Mouse (Mus musculus) neural tube, embryonic 11.5 days (tissue): ENCODE results near the gene Nos1ap. TPM values are rescaled to one million over a fixed set of nuclear protein-coding genes. Genes with fewer than 3 reads are reported as not detected.

ENCODE experiments used
- ATAC-seq: fragments of 200-750 bp; cut with Nextera tagmentation; 2 replicates; pipeline ENCODE4 v1.8.0; 2017; ENCODE audit warnings: moderate number of reproducible peaks, mild to moderate bottlenecking, moderate TSS enrichment, moderate library complexity; ENCODE audit not compliant: insufficient read depth, low FRiP score, low TSS enrichment
- DNase-seq: peaks from one replicate; pipeline ENCODE4 v3.0.0-alpha.2; 2015; ENCODE audit warnings: low spot score
- H3K27ac ChIP-seq: fragments of 300-500 bp; sonication (generic); 2 replicates; pipeline ENCODE4 v1.5.1; 2014; ENCODE audit warnings: low read depth, mild to moderate bottlenecking, low read length
- H3K27me3 ChIP-seq: fragments of 300-500 bp; sonication (generic); 2 replicates; pipeline ENCODE4 v1.6.1; 2014; ENCODE audit warnings: mild to moderate bottlenecking, low read length, mixed read lengths; ENCODE audit not compliant: control insufficient read depth, insufficient read depth
- H3K36me3 ChIP-seq: fragments of 300-500 bp; sonication (generic); 2 replicates; pipeline ENCODE4 v1.6.1; 2014; ENCODE audit warnings: mild to moderate bottlenecking, low read length, moderate library complexity, mixed read lengths; ENCODE audit not compliant: control insufficient read depth, insufficient read depth
- H3K4me1 ChIP-seq: fragments of 300-500 bp; sonication (generic); 2 replicates; pipeline ENCODE4 v1.6.1; 2014; ENCODE audit warnings: low read length, mixed read lengths; ENCODE audit not compliant: control insufficient read depth, insufficient read depth
- H3K4me2 ChIP-seq: fragments of 300-500 bp; sonication (generic); 2 replicates; pipeline ENCODE4 v1.6.1; 2014; ENCODE audit warnings: low read depth, mild to moderate bottlenecking, moderate library complexity
- H3K4me3 ChIP-seq: fragments of 300-500 bp; sonication (generic); 2 replicates; pipeline ENCODE4 v1.5.1; 2014; ENCODE audit warnings: low read depth, low read length
- H3K9ac ChIP-seq: fragments of 300-500 bp; sonication (generic); 2 replicates; pipeline ENCODE4 v1.6.1; 2014; ENCODE audit warnings: mild to moderate bottlenecking, low read length
- H3K9me3 ChIP-seq: fragments of 300-500 bp; sonication (generic); 2 replicates; pipeline ENCODE4 v1.6.1; 2016; ENCODE audit warnings: low read length; ENCODE audit not compliant: control insufficient read depth
- WGBS: fragments of 180-500 bp; shearing (Covaris S2); extraction: QIAGEN DNeasy Blood & Tissue Kit; methylation state at CpG from one replicate; pipeline ENCODE4 v1.1.7; 2014; 5-methylcytosine and 5-hydroxymethylcytosine counted together
- polyA plus RNA-seq: library from polyadenylated mRNA; unstranded; fragments of >200 nt; fragmentation: Nextera tagmentation; extraction: Ambion mirVana; gene quantifications from 2 replicates; pipeline ENCODE4 v1.2.1, GENCODE M21; 2014

The Nos1ap gene
- polyA plus RNA-seq, 1 experiment from 2014 or later: 8.9 TPM

DNA sequence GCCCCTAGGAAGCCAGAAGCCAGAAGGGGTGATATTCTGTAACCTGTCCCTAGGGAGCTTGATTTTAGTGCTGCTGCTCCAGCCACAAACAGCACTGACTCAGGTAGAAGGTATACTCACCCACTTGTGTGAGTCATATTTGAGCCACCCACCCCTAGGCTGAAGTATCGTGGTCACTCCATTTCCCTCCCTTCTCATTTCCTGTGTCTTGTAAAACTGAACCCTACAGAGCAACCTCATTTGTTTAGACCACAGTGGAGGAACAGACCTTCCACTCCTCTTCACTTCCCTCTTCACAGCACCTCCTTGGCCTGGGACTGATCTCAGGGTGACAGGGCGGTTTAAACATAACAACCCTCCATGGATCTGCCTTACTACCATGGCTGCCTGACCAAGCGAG lies 312.6 kb downstream of the Nos1ap start, which contains the start of gene Sh2d1b1:
TSS of gene Sh2d1b1 (plus strand) at position 305 of the 400 bp plus-strand sequence.
- 87% methylated on average over 2 of the region's 3 CpGs for WGBS
- H3K9me3 ChIP-seq: no peaks in the 10 kb centered on the region
- H3K9ac ChIP-seq: no peak within 1 kb of the TSS
- no peak within 1 kb of the TSS for H3K27ac ChIP-seq
- ATAC-seq (no peak), DNase-seq (no peak)
- no peaks in the 10 kb centered on the region for H3K27me3 ChIP-seq
- no peaks in the 10 kb centered on the region for H3K4me1 ChIP-seq
- H3K4me2 ChIP-seq: no peak within 1 kb of the TSS
- H3K36me3 ChIP-seq: no peaks in the 10 kb centered on the region
- H3K4me3 ChIP-seq: no peak within 1 kb of the TSS

DNA sequence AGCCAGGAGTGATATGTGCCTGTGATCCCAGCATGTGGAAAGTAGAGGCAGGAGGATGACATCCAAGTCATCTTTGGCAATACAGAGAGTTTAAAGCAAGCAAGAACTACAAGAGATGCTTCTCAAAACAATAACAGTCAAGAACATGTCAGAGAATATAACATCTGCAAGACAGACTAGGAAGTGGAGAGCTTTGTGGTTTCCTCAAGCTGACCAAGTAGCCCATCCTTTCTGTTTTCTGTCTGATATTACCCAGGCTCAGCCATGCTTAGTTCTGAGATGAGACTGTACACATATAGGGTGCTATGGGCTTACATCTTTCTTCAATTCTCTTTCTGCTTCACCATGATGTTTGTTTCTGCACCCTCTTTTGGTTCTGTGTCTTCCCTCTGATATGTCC lies 316.4 kb downstream of the Nos1ap start:
- DNase-seq (no peak), ATAC-seq (no peak)
- H3K4me3 ChIP-seq: no peak overlapping the region
- no peaks in the 10 kb centered on the region for H3K27me3 ChIP-seq
- no peak overlapping the region for H3K27ac ChIP-seq
- no peak overlapping the region for H3K4me2 ChIP-seq
- H3K9me3 ChIP-seq: no peaks in the 10 kb centered on the region
- H3K4me1 ChIP-seq: no peaks in the 10 kb centered on the region
- H3K36me3 ChIP-seq: no peaks in the 10 kb centered on the region
- H3K9ac ChIP-seq: no peak overlapping the region

DNA sequence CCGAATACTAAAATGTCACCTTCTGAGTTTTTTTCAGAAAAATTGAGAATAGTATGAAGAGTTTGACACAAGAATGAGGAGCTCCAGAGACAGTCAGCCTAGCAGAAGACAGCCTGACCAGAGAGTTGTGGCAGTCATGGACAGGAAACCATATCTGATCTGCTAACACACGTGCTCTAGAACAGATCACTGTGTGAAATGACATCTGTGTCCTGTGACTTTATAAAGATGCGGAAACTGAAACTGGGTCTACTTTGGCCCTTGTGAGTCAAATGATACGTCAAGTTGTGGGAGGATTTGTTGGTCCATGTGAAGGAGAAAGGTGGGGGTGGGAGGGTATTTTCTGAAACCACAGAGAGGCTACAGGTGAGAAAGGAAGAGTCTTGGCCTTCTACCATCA lies 319.0 kb downstream of the Nos1ap start:
- no peak for DNase-seq
- Histone ChIP-seq H3K27ac (no peak overlapping the region), H3K9me3 (no peaks in the 10 kb centered on the region), H3K4me2 (no peak overlapping the region), H3K4me1 (no peaks in the 10 kb centered on the region), H3K27me3 (no peaks in the 10 kb centered on the region), H3K4me3 (no peak overlapping the region), H3K36me3 (no peaks in the 10 kb centered on the region), H3K9ac (no peak overlapping the region)
- 91% methylated on average over 4 of the region's 4 CpGs for WGBS
- no peak for ATAC-seq

DNA sequence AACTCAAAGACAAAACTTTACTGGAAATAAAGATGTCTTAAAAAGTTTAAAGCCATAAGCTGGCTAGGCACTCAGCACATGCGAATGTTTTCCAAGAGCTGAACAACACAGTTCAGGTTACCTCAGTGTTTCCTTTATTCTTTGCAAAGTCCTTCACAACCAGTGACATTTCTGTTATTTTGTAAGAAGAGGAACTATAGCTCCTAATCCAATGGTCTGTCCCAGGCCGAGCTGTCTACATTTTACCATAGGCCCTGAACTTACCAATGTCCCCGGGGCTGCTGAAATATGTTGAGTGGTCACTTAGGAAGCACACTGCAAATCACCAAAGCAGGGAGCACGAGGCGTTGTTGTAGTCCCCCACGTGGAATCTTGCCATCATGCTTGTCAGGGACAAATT lies 319.4 kb downstream of the Nos1ap start:
- Histone ChIP-seq H3K27me3 (no peaks in the 10 kb centered on the region), H3K4me2 (no peak overlapping the region), H3K4me3 (no peak overlapping the region), H3K4me1 (no peaks in the 10 kb centered on the region), H3K36me3 (no peaks in the 10 kb centered on the region), H3K9me3 (no peaks in the 10 kb centered on the region), H3K9ac (no peak overlapping the region), H3K27ac (no peak overlapping the region)
- WGBS: 90% methylated on average over 6 of the region's 6 CpGs
- DNase-seq: no peak
- no peak for ATAC-seq

DNA sequence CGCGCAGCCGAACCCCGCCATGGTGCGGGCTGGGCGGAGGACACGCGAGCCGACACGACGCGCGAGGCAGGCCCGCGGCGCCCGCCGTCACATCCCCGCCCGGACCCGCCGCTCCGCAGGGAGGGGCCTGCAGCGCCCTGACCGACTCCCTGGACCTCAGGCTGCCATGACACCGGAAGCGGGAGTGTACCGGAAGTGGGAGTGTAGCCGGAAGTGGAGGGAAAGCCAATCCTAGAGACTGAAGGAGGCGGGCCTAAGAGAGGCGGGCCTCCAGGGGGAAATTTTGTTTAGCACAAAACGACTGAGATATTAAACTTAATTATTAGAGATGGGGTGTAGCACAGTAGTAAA lies 334.1 kb downstream of the Nos1ap start:
- H3K9ac ChIP-seq: peak overlapping the region; percentile 91
- peak overlapping the region; percentile 69 for H3K4me3 ChIP-seq
- no peaks in the 10 kb centered on the region for H3K27me3 ChIP-seq
- ATAC-seq: peak; percentile 99
- no peaks in the 10 kb centered on the region for H3K4me1 ChIP-seq
- peak overlapping the region; percentile 65 for H3K4me2 ChIP-seq
- no peak overlapping the region for H3K27ac ChIP-seq
- no peaks in the 10 kb centered on the region for H3K9me3 ChIP-seq
- WGBS: 7% methylated on average over 32 of the region's 32 CpGs
- H3K36me3 ChIP-seq: no peaks in the 10 kb centered on the region
- DNase-seq: peak; percentile 86

DNA sequence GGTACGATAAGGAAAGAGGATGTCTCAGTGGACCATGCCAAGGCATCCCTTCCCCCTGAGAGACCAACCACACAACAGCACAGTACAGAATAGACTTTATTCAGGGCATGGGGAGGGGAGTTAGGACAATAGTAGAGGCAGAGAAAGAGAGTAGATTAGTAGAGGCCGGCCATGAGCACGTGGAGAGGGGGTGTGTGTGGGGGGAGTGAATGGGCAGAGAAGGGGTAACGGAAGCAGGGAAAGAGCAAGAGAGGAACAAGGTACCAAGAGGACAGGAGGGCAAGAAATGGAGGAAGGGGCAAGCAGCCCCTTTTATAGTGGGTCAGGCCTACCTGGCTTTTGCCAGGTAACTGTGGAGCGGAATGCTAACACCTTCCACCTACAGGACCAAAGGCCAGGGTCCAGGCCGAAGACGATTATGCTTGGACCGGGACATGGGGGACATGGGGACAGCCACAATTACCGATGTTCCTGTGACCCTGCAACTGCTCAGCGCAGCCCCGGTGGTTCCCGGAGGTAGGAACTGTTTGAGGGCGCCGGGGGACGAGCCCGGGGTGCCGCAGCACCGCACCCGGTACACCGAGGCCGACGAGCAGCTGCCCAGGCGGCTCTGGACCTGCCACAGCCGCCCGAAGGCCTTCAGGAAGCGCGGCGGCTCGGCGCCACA lies 334.6 kb downstream of the Nos1ap start:
- Histone ChIP-seq H3K4me2 (peak overlapping the region; percentile 65), H3K9ac (peak overlapping the region; percentile 91), H3K27me3 (no peaks in the 10 kb centered on the region), H3K4me1 (no peaks in the 10 kb centered on the region), H3K27ac (no peak overlapping the region), H3K36me3 (no peaks in the 10 kb centered on the region), H3K4me3 (peak overlapping the region; percentile 69), H3K9me3 (no peaks in the 10 kb centered on the region)
- DNase-seq (no peak), ATAC-seq (peak; percentile 61)
- WGBS: 24% methylated on average over 30 of the region's 30 CpGs

Other genes starting within 250 kb of the Nos1ap start
- 9.6 and 11.4 TPM in 2 replicates for gene Olfml2b, start 54.7 kb upstream of the Nos1ap start, polyA plus RNA-seq